Mouse (Mus musculus) right cerebral cortex, postnatal 25 days (tissue): ENCODE data around the gene Hoxc6.

Experiments
- DNase-seq: peaks from one replicate; pipeline ENCODE4 v3.0.0; 2022

Gene Hoxc6

GRCm38 (mm10) chr15:102969296-102969695 lies 28.8 kb upstream of the Hoxc6 start:
- DNase-seq: no peak

GRCm38 (mm10) chr15:102970740-102971139 lies 27.3 kb upstream of the Hoxc6 start:
- DNase-seq: no peak

GRCm38 (mm10) chr15:102972254-102972653 lies 25.8 kb upstream of the Hoxc6 start:
- no peak for DNase-seq

- DNase-seq: no peak
Observed at GRCm38 (mm10) chr15:102972753-102973152, 25.3 kb upstream of the Hoxc6 start.

- DNase-seq: no peak
Observed at GRCm38 (mm10) chr15:102975034-102975433, 23.0 kb upstream of the Hoxc6 start.

- no peak for DNase-seq
Observed at GRCm38 (mm10) chr15:102975688-102976111, 22.4 kb upstream of the Hoxc6 start.

GRCm38 (mm10) chr15:102976171-102976570 lies 21.9 kb upstream of the Hoxc6 start, which contains the start of gene Hoxc9:
Hoxc9 (plus strand) TSS chr15:102976439.
- no peak for DNase-seq

GRCm38 (mm10) chr15:102976631-102977422 lies 21.2 kb upstream of the Hoxc6 start:
- DNase-seq: no peak

GRCm38 (mm10) chr15:102977423-102977974 lies 20.6 kb upstream of the Hoxc6 start:
- no peak for DNase-seq

GRCm38 (mm10) chr15:102978615-102979515 lies 19.2 kb upstream of the Hoxc6 start:
- DNase-seq: no peak

GRCm38 (mm10) chr15:102979936-102980335 lies 18.1 kb upstream of the Hoxc6 start:
- no peak for DNase-seq

- no peak for DNase-seq
Observed at GRCm38 (mm10) chr15:102980352-102980751, 17.7 kb upstream of the Hoxc6 start.

GRCm38 (mm10) chr15:102980912-102981311 lies 17.1 kb upstream of the Hoxc6 start:
- DNase-seq: no peak

- no peak for DNase-seq
Observed at GRCm38 (mm10) chr15:102981379-102982288, 16.4 kb upstream of the Hoxc6 start.

GRCm38 (mm10) chr15:102983716-102984115 lies 14.3 kb upstream of the Hoxc6 start:
- no peak for DNase-seq

GRCm38 (mm10) chr15:102984521-102984920 lies 13.5 kb upstream of the Hoxc6 start:
- DNase-seq: no peak

- DNase-seq: no peak
Observed at GRCm38 (mm10) chr15:102984925-102985324, 13.1 kb upstream of the Hoxc6 start.

- DNase-seq: peak; percentile 63
Observed at GRCm38 (mm10) chr15:102987124-102987833, 10.8 kb upstream of the Hoxc6 start.

GRCm38 (mm10) chr15:102988078-102988477 lies 10.0 kb upstream of the Hoxc6 start:
- no peak for DNase-seq

GRCm38 (mm10) chr15:102990461-102991397 lies 7.3 kb upstream of the Hoxc6 start, which contains the start of gene Hoxc8:
Hoxc8 (plus strand) TSS chr15:102990607.
- no peak for DNase-seq
